Mouse (Mus musculus): ENCODE results near the gene Nfkbib.
A peak's percentile ranks its signal among the peaks of the same experiment; 100 is the strongest.

Nfkbib gene

DNA sequence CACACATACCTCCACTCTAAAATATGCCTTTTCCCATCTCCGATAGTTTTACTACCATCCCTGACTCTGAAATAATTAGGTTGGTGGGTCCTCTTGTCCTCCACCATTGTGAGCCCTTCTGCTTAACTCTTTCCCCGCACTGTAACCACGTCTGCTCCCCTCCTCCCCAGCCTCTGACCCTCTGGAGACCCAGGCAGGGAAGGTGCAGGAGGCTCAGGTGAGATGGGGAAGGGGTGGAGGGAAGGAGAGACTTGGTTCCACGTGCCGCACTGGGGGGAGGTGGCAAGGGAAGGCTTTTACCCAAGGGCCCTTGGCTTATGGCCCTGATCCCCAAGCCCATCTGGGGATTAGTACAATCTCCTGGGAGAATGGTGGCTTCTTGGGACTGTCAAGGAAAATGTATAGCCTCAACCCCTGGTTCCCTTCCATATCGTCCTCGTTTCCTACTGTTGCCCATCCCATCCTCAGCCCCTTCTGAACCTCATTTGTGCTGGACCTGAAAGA is at the start of gene Nfkbib:
TSS of gene Nfkbib (minus strand) at position 51 of the 504 bp plus-strand sequence.
- DNase-seq = no peak

DNA sequence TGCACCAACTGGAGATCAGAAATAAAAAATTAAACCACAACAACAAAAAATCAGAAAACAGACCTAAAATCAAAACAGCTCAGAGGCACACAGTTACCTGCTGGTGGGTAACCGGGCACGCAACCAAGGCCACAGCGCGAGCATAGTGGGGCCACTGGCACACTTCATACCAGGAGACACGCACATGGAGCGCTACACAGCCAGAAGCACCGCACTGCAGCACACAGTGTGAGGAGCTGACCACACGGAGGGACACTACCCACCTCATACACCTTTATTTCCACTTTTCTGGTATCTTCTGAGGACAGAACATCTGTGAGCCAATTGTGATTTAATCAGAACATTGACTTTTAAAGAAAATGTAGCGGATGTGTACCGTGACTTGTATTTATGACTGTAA is 49.6 kb upstream of the Nfkbib start:
- no peak for DNase-seq

DNA sequence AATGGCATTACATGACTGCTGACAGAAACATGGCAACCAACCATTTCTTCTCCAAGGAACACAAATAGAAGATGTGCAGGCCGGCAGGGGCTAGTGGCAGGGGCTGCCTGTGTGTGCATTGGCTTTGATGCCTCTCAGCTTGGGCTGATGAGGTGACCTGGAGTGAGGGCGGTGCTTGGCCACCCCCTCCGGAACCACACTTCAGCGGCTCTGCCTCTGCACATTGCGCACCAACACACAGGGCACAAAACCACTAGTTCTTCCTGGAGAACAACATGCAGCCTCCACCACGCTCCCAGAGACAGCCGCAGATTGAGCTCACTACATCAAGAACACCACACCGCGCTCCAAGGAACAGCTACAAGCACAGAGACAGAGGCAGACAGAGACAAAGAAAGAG is 48.9 kb upstream of the Nfkbib start:
- no peak for DNase-seq

DNA sequence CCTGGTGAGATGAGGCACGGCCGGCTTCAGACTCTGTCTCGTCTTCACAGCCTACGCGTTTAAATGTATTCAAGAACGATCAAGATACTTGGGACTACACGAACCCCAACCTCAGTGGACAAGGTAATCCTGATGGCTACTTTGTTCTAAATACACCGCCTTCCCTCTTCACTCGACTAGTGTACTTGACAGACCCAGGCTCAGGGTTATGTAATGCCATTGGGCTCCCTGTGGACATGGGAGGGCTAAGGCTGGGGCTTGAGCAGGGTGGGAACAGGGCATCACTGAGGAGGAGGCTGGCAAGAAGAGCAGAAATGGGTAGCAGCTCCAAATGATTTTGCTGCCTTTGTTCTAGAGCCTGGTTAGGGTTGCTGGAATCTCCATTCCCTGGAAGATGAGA is 47.9 kb upstream of the Nfkbib start:
- no peak for DNase-seq

DNA sequence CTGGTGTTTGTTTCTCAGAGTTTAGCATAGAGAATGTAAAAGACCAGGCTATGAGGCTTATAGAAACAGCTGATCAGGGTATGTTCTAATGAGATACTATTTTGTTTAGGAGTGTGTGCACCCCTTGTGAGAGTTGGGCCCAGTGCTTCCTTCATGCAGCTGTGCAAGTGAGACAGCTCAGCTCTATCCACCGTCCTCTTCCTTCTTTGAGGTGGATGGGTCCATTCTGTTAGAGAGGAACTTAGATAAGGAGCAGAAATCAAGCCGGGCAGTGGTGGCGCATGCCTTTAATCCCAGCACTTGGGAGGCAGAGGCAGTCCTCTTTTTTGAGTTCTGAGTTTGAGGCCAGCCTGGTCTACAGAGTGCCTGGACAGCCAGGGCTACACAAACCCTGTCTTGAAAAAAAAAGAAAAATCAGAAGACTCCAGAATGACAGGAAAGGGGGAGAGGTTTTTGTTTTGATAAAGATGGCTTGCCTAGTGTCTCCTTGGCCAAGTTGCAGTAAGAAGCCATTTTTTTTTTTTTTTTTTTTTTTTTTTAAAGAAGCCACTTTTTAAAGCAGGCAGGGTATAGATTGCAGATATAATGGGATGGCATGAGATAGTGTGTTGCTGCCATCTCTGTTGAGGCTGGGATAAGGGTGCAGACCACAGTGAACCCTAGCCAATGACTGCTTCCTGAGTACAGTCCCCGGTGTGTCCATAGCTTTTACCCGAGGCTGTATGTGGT is 47.2 kb upstream of the Nfkbib start:
- DNase-seq = no peak

DNA sequence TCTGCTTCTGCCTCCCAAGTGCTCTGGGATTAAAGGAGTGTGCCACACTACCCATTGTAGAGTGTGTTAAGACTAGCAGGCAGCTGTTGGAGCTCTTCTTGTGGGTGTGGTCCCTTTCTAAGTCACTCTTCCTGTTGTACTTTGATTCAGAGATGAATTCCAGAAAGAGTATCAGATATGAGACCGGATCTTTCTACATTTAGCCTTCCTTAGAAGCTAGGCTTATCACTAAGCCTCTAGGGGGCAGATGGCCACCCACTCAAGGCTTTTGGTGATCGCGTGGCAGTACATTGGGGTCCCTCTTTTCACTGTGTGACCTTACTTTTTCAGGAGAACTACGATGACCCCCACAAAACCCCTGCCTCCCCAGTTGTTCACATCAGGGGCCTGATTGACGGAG is 45.6 kb upstream of the Nfkbib start:
- no peak for DNase-seq

DNA sequence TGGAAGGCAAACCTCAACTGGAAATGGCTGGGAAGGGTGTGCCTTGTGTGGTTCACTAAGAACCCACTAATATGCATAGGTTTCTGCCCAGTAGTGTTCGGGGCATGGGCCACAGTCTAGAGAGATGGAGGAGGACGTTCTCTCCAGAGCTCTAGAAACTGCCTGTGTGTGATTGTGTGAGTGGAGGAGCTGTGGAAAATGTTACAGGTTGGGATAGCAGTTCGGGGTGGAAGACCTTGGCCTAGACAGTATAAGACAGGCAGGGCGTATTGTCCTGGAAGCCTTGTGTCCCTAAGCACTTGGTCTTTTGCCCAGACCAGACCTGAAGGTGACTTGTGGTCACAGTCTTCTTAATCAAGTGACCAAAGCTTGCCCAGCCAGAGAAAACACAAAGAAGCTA is 45.1 kb upstream of the Nfkbib start:
- no peak for DNase-seq

DNA sequence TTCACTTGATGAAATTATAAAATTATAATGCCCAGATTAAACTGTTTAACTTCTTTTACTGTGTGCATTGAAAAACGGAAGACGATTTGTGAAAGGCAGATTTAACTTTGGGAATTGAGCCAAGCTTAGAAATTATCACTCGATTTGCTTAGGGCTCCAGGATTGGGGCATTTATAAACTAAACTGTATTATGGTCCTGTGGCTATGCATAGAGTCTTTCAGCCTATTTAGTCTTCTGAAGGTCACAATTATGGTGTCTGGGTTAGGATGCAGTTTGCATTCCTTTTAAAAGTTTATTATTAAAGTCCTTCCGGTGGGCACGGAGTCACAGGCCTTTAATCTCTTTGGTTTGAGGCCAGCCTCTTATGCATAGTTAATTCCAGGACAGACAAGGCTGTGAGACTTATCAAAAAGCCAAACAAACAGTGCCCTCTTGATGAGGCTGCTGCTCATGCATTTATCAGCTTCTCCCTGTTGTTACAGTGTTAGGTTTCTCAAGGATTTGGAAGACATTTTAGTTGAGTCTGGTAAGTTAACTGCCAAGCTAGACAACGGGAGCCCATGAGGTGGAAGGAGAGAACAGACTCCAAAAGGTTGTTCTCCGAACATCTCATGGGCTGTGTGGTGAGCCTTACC is 44.4 kb upstream of the Nfkbib start:
- DNase-seq = no peak

DNA sequence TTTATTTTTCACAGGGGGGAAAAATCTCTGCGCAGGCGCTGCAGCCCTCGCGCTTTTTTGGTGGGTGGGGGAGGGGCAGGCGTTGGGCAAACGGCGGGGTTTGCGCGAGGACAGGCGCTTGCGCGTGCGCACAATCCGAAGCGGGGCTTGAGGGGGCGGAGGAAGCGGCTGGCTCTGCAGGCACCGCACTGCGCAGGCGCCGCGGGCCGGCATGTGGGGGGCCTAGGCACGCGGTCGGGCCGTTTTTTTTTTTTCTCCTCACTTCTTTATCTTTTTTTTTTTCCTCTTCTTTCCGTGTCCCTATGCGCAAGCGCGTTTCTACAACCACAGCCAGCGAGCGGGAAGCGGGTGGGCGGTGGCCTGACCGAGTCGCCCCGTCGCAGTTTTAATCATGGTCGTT is 43.9 kb upstream of the Nfkbib start:
- peak; percentile 92 for DNase-seq

DNA sequence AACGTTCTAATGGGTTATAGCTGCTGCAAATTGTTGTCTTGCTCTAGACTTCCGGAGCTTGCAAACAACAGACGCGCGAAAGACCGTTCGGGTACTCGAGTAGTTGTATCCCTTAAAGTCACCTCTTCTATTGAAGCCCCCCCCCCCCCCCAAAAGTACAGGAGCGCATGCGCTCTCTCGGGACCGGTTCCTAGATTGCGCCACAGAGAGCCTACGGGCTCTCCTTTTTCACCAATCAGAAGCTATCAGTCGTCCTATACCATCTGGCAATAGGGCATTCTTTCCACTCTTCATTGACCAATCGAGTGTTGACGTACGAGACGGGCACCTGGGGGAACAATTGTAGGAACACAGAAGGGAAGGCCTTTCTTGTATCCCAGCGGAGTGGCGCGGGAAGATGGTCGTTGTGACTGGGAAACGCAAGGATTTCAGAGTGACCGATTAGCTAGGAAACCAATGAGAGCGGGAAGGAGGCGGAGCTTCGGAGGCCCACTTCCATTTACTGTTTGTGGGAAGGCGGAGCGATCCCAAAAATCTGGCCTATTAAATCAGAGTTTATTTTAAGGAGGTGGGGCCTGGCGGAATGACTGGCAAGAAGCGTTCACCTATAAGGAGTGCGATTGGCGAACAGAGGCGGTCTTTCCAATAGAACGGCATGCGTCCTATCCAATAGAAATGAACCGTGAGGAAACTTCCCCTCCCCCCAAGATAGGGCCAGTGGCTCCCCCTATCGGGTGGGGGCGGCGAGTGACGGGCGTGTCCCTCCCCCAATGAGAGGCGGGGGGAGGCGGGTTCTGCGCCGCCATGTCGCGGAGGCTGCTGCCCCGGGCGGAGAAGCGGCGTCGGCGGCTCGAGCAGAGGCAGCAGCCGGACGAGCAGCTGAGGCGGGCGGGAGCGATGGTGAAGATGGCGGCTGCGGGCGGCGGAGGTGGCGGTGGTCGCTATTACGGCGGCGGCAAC is 43.1 kb upstream of the Nfkbib start:
- peak; percentile 99 for DNase-seq

DNA sequence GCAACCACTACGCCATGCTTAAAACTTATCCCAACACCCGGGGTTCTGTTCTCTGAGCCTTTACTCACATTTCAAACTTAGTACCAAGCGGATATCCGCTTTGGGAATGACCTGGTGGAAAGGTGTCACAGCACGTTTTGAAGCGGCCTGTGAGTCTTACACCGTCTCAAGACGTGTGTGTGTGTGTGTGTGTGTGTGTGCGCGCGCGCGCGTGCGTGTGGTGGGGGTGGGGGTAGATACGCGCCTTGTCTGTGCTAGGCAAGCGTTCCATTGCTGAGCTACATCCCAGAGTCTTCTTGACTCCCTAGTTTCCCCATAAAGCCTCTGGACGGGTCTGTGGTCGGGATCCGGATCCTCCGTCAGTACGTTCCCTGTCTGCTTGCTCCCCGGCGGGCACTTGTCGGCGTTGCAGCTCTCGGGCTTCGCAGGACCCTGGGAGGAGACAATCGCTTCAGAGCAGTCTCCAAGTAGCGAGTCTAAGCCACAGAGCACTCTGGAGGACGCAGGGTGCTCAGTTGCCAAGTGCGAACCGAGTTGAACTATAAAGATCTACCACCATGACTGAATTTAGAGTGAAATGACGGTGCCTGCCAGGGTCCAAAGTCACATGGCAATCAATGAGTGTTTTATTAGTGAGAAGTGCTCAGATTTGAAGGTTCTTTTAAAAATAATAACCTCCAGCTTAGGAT is 42.2 kb upstream of the Nfkbib start:
- peak; percentile 55 for DNase-seq

DNA sequence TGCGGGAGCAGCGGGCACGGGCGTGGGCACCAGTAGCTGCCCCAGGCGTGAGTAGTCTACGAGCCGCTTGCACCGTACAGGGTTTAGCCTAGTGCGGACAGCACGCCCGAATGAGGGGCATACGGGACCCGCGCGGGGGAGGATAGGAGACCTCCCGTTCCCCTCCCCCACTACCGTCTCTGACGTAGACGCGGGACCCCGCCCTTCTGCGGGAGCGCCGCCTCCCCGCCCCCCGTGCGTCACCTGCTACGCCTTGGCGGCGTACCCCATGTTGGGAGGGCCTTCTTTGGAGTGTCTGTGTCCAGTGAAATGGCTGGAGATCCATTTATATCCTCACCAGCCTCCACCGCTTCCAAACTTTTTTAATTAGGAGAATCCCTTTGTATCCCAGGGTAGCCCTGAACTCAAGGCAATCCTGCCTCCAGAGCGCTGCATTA is 41.7 kb upstream of the Nfkbib start:
- DNase-seq = peak; percentile 95

DNA sequence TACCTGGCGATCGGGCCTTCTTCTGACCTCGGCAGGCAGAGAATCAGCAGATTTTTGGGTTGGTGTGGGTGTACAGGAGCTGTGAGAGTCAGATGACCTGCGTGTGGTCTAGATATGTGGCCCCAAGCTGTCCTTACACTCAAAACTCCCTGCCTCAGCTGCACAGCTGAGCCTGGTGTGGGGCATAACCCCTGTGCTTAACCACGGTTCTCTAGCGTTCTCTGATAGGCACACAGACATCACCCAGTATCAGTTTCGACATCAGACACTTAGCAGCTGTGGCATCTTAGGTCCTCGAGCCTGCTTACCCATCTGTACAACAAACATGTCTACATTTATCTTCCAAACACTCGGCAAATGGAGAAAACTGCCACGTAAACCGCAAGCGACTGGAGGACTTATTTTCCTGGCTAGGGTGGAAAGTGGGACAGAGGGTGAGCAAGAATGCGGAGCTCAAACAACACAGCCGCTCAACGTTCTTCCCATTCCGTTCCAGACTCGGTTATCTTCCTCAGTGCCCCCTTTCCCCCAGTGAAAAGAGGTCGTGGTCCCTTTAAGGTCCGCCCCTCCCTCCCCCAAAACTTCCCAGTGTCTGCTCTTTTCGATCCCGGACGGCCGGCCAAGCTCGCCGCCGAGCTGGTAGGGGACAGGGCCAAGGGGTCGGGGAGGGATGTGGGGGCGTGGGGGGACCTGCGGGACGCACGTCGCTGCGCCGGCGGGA is 41.1 kb upstream of the Nfkbib start, which contains the start of gene Hnrnpl:
TSS of gene Hnrnpl (plus strand) at position 321 of the 721 bp plus-strand sequence.
- DNase-seq = no peak

DNA sequence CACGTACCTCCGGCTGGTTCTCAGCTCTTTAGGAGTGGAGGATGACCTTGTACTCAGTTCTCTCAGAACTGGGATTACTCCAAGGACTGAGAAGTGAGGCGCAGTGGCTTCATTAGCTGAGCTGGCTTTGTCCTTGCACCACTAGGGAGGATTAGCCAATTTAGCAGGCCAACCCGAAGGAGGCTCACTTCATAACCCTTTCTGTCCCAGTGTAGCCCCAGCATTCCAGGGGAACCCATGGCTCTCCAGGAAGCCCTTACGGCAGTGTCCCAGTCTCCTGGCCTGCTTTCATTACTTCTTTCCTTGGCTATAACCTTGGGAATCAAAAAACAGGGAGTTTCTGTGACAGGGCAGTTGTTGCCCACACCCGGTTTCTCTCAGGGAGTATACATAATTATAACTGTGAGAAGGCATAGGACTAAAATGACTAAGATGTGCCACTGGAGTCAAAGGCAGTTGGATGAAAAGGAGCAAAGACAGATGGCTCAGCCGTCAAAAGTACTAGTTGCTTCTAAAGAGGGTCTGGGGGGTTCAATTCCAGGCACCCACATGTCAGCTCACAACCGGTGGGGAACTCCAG is 40.4 kb upstream of the Nfkbib start:
- DNase-seq = no peak

DNA sequence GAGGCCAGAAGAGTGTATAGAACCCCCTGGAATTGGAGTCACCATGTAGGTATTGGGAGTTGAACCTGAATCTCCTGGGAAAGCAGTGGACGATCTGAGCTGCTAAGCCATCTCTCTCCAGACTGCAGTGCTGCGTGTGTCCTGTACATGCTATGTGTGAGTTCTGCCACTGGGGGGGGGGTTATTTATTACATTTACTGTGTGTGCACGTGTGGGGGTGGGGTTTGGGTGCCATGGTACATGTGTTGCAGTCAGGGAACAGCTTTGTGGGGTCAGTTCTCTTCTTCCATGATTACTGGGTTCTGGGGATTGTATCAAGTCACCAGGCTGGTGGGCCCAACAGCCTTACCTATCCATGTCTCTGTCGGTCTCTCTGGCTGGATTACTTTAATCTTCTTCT is 39.6 kb upstream of the Nfkbib start:
- no peak for DNase-seq

DNA sequence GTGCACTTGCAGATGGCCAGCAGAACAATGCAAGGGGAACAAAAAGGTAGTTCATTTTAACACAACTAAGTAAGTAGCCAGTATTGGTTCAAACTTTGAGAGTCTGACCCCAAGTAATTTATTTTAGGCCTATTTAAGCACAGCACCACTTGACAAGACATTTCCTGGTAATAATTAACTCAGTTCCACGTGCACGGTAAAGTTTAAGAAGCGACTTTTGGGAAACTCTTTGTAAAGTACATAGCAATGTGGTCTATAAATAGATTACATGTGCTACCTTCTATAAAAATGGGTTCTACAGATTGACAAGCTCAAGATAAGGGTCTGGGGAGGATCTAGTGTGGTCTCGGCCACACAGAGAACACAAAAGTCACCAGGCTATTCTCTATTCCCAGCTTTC is 36.4 kb upstream of the Nfkbib start:
- DNase-seq = no peak

DNA sequence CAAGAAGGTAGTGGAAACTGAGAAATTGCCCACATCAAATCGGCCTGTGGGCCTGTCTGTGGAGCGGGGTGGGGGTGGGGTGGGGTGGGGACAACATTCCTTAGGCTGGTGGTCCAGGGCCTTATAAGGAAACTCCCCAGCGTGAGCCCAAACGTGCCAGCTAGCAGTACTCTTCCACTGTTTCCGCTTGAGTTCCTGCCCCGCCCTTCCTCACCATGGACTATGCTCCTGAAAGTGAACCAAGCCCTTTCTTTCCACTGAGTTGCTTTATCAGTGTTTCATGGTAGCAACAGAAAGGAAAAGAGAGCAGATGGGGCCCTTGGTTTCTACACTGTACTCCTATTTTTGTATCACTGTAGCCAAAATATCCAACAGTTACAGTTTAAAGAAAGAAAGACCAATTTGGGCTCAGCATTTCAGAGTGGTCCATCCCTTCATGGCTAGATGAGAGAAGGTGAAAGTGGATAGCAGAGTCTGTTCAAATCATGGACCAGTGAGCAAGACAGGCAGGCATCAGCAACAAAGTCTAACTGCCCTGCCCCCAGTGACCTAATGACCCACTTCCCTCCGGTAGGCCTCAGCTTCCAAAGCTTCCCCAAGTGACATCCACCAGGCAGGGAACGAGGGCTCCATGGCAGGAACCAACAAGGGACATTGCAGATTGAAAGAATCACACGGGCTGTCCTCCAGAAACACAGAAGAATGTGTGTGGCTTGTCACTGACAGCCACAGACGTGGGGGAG is 35.7 kb upstream of the Nfkbib start:
- no peak for DNase-seq

DNA sequence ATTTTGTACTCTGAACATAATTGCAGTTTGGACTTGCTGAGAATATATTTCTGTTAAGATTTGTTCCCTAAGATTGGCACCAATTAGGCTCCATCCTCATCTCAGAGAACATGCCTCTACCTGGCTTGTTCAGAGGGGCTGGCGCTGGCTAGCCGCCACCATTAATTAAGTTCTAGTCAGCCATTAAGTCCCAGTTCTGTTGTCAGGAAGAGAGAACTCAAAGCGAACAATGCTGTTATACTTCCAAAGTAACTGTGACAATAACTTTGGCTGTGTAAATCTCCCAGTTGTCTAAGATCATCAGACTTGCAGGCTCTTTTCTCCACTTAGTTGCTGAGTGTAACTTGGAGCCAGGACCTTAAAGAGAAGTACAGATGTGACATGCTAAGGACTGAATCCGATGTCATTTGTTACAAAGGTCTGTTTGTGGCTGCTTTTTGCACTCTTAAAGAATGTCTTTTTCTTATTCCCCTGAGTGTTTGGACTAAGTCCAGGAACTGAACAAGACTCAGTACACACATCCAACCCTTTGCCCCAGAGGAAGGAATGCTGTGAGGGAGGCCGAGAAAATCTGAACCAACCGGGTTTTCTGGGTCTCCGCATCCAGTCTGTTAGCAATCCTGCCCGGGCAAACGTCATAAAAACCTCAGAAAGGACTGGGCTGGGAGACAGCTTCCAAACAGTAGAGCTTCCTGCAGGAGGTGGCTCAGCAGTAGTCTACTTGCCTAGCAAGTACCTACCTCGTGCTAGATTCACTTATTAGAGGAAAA is 34.8 kb upstream of the Nfkbib start:
- DNase-seq = no peak

DNA sequence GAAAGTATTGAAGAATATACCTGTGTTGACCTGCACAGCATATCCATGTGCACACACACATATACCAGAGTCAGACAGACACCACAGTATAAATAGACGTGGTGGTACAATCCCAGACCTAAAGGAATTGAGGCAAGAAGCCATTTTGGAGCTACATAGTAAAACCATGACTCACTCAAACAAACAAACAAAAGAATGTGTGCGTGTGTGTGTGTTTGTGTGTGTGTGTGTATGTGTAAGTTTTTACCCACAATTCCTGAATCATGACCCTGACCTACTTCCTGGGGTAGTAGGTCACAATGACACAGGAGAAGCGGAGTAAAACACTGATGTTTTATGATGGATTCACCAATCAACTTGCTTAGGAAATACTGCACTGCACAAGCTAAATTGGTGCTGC is 34.1 kb upstream of the Nfkbib start:
- no peak for DNase-seq

DNA sequence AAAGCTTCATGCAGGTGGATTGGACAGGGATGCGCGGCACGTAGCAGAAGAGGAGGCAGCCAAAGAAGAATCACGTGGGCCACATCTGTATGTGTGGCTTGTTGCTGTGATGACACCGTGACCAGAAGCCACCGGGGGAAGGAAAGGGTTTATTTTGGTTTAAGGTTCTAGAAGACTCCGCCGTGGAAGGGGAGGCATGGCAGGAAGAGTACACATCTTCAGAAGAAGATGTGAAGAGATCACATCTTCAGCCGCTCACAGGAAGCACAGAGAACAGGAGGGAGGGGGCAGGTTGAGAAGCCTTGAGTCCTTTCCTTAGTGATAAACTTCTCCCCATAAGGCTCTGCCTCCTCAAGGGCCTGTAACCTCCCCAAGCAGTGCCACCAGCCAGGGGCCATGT is 32.7 kb upstream of the Nfkbib start:
- no peak for DNase-seq
